Comparison of ENCODE assay signal across 9 mouse cellular contexts in the genomic region with DNA sequence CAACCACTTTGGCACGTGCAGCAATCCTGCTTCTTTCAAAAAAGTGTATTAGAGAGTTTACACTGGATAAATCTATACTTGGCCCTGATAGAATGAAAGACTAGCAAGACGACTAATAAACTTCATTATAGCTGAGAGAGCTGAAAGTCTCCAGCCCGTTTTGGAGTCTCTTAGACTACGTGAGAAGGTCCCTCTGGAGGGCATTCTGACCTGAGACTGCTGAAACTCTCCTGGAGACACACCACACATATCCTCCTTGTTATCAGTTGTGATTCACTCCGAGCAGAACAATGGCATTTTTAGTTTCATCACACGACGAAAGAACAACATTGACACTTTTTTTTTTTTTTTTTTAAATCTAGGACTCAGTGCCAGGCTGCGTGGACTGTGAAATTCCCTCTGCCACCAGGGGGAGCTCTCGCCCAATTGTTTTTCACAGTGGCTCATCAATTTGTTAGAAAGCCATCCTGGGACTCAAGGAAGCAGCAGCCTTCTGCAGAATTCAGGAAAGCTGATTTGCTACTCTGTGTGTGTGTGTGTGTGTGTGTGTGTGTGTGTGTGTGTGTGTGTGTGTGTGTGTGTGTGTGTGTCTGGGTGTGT.
DNase-seq lines count a peak whose midpoint lies in the region; ATAC-seq and TF ChIP-seq lines count a peak whose summit lies in the region.
"Had no signal": no experiment of that assay in that cellular context is flagged by ENCODE, and none has a peak within 500 bp of the region (broad histone marks: within the 10 kb centered on the region; RNA-seq: fewer than 3 reads in every experiment).

No protein-coding gene starts in this region.

- H3K27me3 ChIP-seq in kidney, postnatal 0 days (ENCODE audit: insufficient read depth, low read length), result no peaks in the 10 kb centered on the region
- H3K27me3 ChIP-seq in liver, embryonic 11.5 days (replicated peaks; ENCODE audit: control insufficient read depth, insufficient read depth, low read length), result no peaks in the 10 kb centered on the region

- no peak overlapping the region for H3K9ac ChIP-seq in kidney, postnatal 0 days (ENCODE audit: low read depth, low read length)
- H3K9ac ChIP-seq in liver, embryonic 11.5 days (ENCODE audit: low read depth, low read length), result no peak overlapping the region

- TF ChIP-seq CTCF in kidney, postnatal 0 days (IDR thresholded peaks at IDR 0.05; ENCODE audit: low read depth), result peak; percentile 87

- no peaks in the 10 kb centered on the region for H3K9me3 ChIP-seq in kidney, postnatal 0 days (replicated peaks; ENCODE audit: low read length)
- no peaks in the 10 kb centered on the region for H3K9me3 ChIP-seq in liver, embryonic 11.5 days (ENCODE audit: control insufficient read depth, low read length)

- DNase-seq in A20 (ENCODE audit: low read depth, low spot score), result peak; percentile 62
- peak; percentile 38 for DNase-seq in adrenal gland, adult 8-10 months
- peak; percentile 81 for DNase-seq in embryo, embryonic 9.5 days (ENCODE audit: extremely low spot score)
- DNase-seq in heart, adult 9 months (ENCODE audit: low spot score in 2 of 2), result peak; percentile 2 to 17
- DNase-seq in kidney, postnatal 0 days (ENCODE audit: low spot score), result peak; percentile 81
- peak; percentile 66 for DNase-seq in liver, embryonic 11.5 days (ENCODE audit: low spot score)
- DNase-seq in ovary, adult 18-20 months (ENCODE audit: low spot score), result peak; percentile 5
- peak; percentile 31 for DNase-seq in testis, postnatal 14 days (ENCODE audit: low spot score)

- ATAC-seq in kidney, postnatal 0 days (replicated peaks; ENCODE audit: low FRiP score, low read depth), result 0 out of 2 replicates have a peak, but pooled peaks have one; percentile 46
- 0 out of 2 replicates have a peak, but pooled peaks have one; percentile 56 for ATAC-seq in liver, embryonic 11.5 days (replicated peaks; ENCODE audit: low FRiP score)

- no peak overlapping the region for H3K27ac ChIP-seq in kidney, postnatal 0 days
- no peak overlapping the region for H3K27ac ChIP-seq in liver, embryonic 11.5 days (ENCODE audit: low read depth, low read length)

- no peak overlapping the region for H3K4me2 ChIP-seq in kidney, postnatal 0 days (ENCODE audit: low read length)
- H3K4me2 ChIP-seq in liver, embryonic 11.5 days, result no peak overlapping the region

- no peaks in the 10 kb centered on the region for H3K4me1 ChIP-seq in kidney, postnatal 0 days (replicated peaks; ENCODE audit: insufficient read depth, low read length)
- no peaks in the 10 kb centered on the region for H3K4me1 ChIP-seq in liver, embryonic 11.5 days (replicated peaks; ENCODE audit: control insufficient read depth, insufficient read depth, low read length)

- H3K4me3 ChIP-seq in kidney, postnatal 0 days (replicated peaks; ENCODE audit: low read depth, low read length), result no peak overlapping the region
- H3K4me3 ChIP-seq in liver, embryonic 11.5 days (ENCODE audit: low read depth, low read length), result no peak overlapping the region
- H3K4me3 ChIP-seq: erythroblast, embryonic 14.5 days had no signal

- no peaks in the 10 kb centered on the region for H3K36me3 ChIP-seq in kidney, postnatal 0 days (ENCODE audit: insufficient read depth, low read length)
- H3K36me3 ChIP-seq in liver, embryonic 11.5 days (ENCODE audit: control insufficient read depth, insufficient read depth, low read length), result no peaks in the 10 kb centered on the region

- WGBS in kidney, postnatal 0 days, result 25% methylated on average over 9 of the region's 9 CpGs
- WGBS in liver, embryonic 11.5 days, result 28% methylated on average over 9 of the region's 9 CpGs

Comparison
In these comparisons a context has a peak if more than half of its experiments do, and no peak if none do; other contexts are left out.
1. DNase-seq: peak in every context shown above with its lines; median percentile 81 in embryo, embryonic 9.5 days; 81 in kidney, postnatal 0 days; 66 in liver, embryonic 11.5 days; 62 in A20; 38 in adrenal gland, adult 8-10 months; 31 in testis, postnatal 14 days; 10 in heart, adult 9 months; 5 in ovary, adult 18-20 months.